Mouse (Mus musculus) ES-E14 (cell line): ENCODE measurements around the gene Fkrp. TPM values are rescaled to one million over a fixed set of nuclear protein-coding genes. Genes with fewer than 3 reads are reported as not detected.
A peak's percentile ranks its signal among the peaks of the same experiment; 100 is the strongest.

Experiments used
- DNase-seq: peaks from one replicate; pipeline ENCODE4 v3.0.0-alpha.2; 2013; ENCODE audit warnings: low read depth, low spot score
- H3K27ac ChIP-seq: 2 replicates; pipeline ENCODE4 v1.5.1; 2012; ENCODE audit warnings: low read depth, mild to moderate bottlenecking, low read length, moderate library complexity, mixed read lengths; ENCODE audit not compliant: poor library complexity, insufficient read depth, severe bottlenecking
- H3K36me3 ChIP-seq: 2 replicates; pipeline ENCODE4 v1.6.1; 2012; ENCODE audit warnings: mild to moderate bottlenecking, low read length, moderate library complexity, mixed read lengths; ENCODE audit not compliant: control insufficient read depth, poor library complexity, insufficient read depth, severe bottlenecking
- H3K4me1 ChIP-seq, 2 experiments: fragments of 150-350 bp in 1 of 2; sonication (generic) in 1 of 2; 2 replicates each; pipeline ENCODE4 v1.6.1; 2012; ENCODE audit warnings: low read length in 2 of 2, mild to moderate bottlenecking in 1 of 2, mixed read lengths in 1 of 2; ENCODE audit not compliant: control insufficient read depth in 2 of 2, insufficient read depth in 2 of 2, poor library complexity in 1 of 2
- H3K4me3 ChIP-seq, 2 experiments: fragments of 150-350 bp in 1 of 2; sonication (generic) in 1 of 2; 2 replicates each; pipeline ENCODE4 v1.5.1; 2012; ENCODE audit warnings: low read length in 2 of 2, low read depth in 1 of 2, mild to moderate bottlenecking in 1 of 2, mixed read lengths in 1 of 2; ENCODE audit not compliant: insufficient read depth in 1 of 2, poor library complexity in 1 of 2, severe bottlenecking in 1 of 2
- H3K9ac ChIP-seq: 2 replicates; pipeline ENCODE4 v1.6.1; 2012; ENCODE audit warnings: low read depth, mild to moderate bottlenecking, low read length, mixed read lengths; ENCODE audit not compliant: poor library complexity, insufficient read depth, severe bottlenecking
- H3K9me3 ChIP-seq: fragments of 150-350 bp; sonication (generic); 2 replicates; pipeline ENCODE4 v1.6.1; 2012; ENCODE audit warnings: low read depth, mild to moderate bottlenecking, low read length; ENCODE audit not compliant: control insufficient read depth, insufficient read depth
- CHD2 ChIP-seq: IDR thresholded peaks from 2 replicates; pipeline ENCODE4 v1.6.1; 2014; ENCODE audit warnings: mild to moderate bottlenecking, low read depth, low read length, inconsistent platforms
- HCFC1 ChIP-seq: IDR thresholded peaks from 2 replicates; pipeline ENCODE4 v1.6.1; 2012; ENCODE audit warnings: low read length, inconsistent platforms, borderline replicate concordance; ENCODE audit not compliant: insufficient read depth
- MAFK ChIP-seq: IDR thresholded peaks from 2 replicates; pipeline ENCODE4 v1.6.1; 2014; ENCODE audit warnings: mild to moderate bottlenecking, low read depth, low read length, inconsistent platforms; ENCODE audit not compliant: insufficient read depth
- ZC3H11A ChIP-seq: IDR thresholded peaks from 2 replicates; pipeline ENCODE4 v1.6.1; 2012; ENCODE audit warnings: low read depth, mild to moderate bottlenecking, inconsistent platforms, low read length, borderline replicate concordance
- ZNF384 ChIP-seq: IDR thresholded peaks from 2 replicates; pipeline ENCODE4 v1.6.1; 2012; ENCODE audit warnings: low read depth, low read length, inconsistent platforms
- in situ Hi-C, 2 experiments: fragments of 600-800 bp; cut with MboI; formaldehyde crosslinking; loops; one replicate each; pipeline ENCODE4 v1.15.1; 2025; ENCODE audit warnings: low sequenced_read_pairs in 2 of 2, inconsistent platforms in 1 of 2; ENCODE audit not compliant: unreplicated experiment in 2 of 2
- total RNA-seq: library from RNA; depleted of rRNA; stranded (reverse); fragments of 300-350 nt; gene quantifications from 2 replicates; pipeline ENCODE4 v1.2.3, GENCODE M21; 2012

Gene Fkrp
- total RNA-seq, 1 experiment = 12.8 TPM

DNA sequence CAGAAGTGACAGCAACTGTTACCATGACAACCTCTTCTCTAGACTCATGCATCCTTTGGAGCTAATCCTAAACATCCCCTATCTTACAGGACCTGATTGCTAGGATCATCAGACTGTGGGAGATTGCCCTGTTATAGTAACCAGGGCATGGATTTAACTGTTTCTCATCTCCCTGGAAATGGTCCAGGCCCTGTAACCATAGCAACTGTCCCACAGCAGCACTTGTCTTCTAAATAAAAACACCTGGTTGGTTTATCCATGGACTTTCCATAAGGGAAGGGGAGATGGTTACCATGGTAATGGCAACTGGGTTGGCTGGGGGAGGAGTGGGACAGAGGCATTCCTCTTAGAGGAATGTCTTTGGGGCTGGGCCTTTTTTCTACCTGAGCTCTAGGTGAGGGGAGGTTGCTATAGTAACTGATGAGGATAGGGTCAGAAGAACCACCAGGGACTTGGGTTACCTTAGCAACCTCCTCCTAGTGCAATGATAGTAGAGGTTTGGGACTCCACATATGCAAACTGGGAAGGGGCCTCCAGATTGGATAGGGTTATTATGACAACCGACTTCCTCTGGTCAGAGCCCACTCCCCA lies 1.1 kb downstream of the Fkrp start, which contains the start of gene Strn4:
Gene Strn4 (plus strand): TSS at position 539 of the 591 bp plus-strand sequence.
- Histone ChIP-seq H3K27ac (peak within 1 kb of the TSS; percentile 65), H3K9ac (peak within 1 kb of the TSS; percentile 95), H3K4me1 (peaks cover 0 to 3% of the 10 kb centered on the region in 2 experiments; a peak in 2 of 4 replicates), H3K9me3 (no peaks in the 10 kb centered on the region), H3K4me3 (peak within 1 kb of the TSS; percentile 89 to 94), H3K36me3 (no peaks in the 10 kb centered on the region; the same call in 1 of the 2 replicates)
- no peak for TF ChIP-seq CHD2
- TF ChIP-seq ZNF384 = no peak
- no peak for TF ChIP-seq HCFC1
- TF ChIP-seq MAFK = no peak
- no peak for TF ChIP-seq ZC3H11A
- in situ Hi-C loops = loop anchor here in 1 of 2 experiments (25.0 kb wide), 1 partner anchor 97 kb away; the partner anchor contains the start of genes Calm3 and Ptgir
- no peak for DNase-seq

DNA sequence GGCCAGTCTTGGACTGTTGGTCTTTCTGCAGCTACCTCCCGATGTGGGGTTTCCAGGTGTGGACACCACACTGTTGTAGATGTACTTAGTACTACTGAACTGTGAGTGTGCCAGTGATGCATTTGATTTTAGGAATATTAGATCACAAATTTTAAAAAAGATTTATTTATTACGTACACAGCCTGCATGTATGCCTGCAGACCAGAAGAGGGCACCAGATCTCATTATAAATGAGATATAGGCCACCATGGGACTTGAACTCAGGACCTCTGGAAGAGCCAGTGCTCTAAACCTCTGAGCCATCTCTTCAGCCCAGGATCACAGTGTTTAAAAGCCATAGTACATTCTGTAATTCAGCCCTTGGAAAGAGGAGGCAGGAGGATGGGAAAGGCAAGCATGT lies 4.0 kb downstream of the Fkrp start:
- Histone ChIP-seq H3K4me3 (no peak overlapping the region), H3K27ac (no peak overlapping the region), H3K9me3 (no peaks in the 10 kb centered on the region), H3K9ac (no peak overlapping the region), H3K4me1 (peaks cover 1 to 3% of the 10 kb centered on the region in 2 experiments; a peak in 2 of 4 replicates), H3K36me3 (no peaks in the 10 kb centered on the region; the same call in 1 of the 2 replicates)
- DNase-seq = no peak
- in situ Hi-C loops = loop anchor here in 1 of 2 experiments (25.0 kb wide), 1 partner anchor 100 kb away; the partner anchor contains the start of genes Calm3 and Ptgir
- TF ChIP-seq HCFC1 (no peak), ZNF384 (no peak), CHD2 (no peak), MAFK (no peak), ZC3H11A (no peak)

DNA sequence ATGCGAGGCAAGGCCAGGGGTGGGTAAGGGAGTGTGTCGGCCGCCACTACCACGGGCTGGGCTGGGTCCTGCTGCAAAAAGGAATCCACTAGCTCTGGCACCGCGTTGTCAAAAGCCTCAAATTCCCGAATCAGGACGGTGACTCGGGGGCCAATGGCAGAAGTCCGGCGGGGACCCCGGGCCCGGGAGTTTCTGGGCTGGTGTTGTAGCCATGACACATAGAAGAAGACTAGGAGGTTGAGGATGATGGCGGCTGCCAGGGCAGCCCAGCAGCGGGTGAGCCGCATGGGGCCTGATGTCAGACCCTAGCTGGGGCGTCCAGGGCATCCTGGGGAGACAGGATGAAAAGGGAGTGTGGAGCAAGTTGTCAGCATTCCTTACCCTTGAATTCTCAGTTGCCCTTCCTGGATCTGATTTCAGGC lies 4.9 kb downstream of the Fkrp start:
- H3K4me3 ChIP-seq = peak overlapping the region; percentile 58 to 68
- no peak overlapping the region for H3K27ac ChIP-seq
- H3K9ac ChIP-seq = 0 out of 2 replicates have a peak overlapping the region, but pooled peaks have one; percentile 44
- H3K4me1 ChIP-seq = 0 out of 4 replicates have a peak, but pooled peaks cover 0 to 1% of the 10 kb centered on the region in 2 experiments
- no peak for DNase-seq
- in situ Hi-C loops = loop anchor here in 1 of 2 experiments (25.0 kb wide), 1 partner anchor 101 kb away; the partner anchor contains the start of genes Calm3 and Ptgir
- TF ChIP-seq HCFC1 (no peak), ZNF384 (no peak), CHD2 (no peak), MAFK (no peak), ZC3H11A (no peak)
- no peaks in the 10 kb centered on the region; the same call in 1 of the 2 replicates for H3K36me3 ChIP-seq
- H3K9me3 ChIP-seq = no peaks in the 10 kb centered on the region

DNA sequence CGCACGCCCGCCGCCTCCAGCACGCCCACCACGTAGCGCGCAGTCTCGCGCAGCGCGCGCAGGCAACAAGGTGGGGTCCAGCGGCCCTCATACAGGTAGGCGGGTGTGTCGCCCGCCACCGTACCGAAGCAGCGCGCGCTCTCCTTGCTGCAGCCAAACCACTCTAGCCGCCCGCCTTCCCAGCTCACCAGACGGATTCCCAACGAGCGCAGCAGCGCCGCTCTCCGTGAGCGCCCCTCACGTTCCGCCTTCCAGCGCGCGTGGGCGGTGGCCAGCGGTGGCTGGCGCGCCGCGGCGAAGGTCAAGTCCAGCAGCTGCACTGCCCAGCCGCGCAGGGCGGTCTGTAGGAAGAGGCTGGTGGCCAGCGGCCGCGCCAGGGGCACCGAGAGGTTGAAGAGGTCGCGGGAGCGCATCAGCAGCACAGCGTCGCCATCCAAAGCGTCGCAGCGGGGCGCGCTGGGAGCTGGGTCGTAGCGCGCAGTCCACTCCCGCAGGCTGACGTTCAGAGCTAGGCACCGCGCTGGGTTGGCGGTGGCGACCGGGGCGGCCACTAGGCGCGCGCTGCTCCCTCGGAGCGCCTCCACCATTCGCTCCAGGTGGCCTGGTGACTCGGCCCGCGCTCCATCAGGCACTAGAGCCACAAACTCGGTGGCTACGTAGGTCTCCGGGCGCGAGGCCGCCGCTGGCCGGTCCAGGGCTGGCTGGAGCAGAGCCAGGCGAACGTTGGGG lies 5.4 kb downstream of the Fkrp start:
- in situ Hi-C loops = loop anchor here in 1 of 2 experiments (25.0 kb wide), 1 partner anchor 101 kb away; the partner anchor contains the start of genes Calm3 and Ptgir
- peak overlapping the region; percentile 58 to 68 for H3K4me3 ChIP-seq
- TF ChIP-seq MAFK (no peak), HCFC1 (no peak), CHD2 (no peak), ZNF384 (no peak), ZC3H11A (no peak)
- 0 out of 4 replicates have a peak, but pooled peaks cover 0 to 1% of the 10 kb centered on the region in 2 experiments for H3K4me1 ChIP-seq
- no peak for DNase-seq
- H3K36me3 ChIP-seq = no peaks in the 10 kb centered on the region; the same call in 1 of the 2 replicates
- H3K9me3 ChIP-seq = no peaks in the 10 kb centered on the region
- peak overlapping the region; percentile 44 for H3K9ac ChIP-seq
- no peak overlapping the region for H3K27ac ChIP-seq
